Mouse (Mus musculus) retina, adult 2 months (tissue): ENCODE results near the gene Bmf.
"Not testable (repeated sequence)": the region's sequence is repeated elsewhere in the genome, so short reads cannot be mapped to it uniquely, and the experiment has no call there.

Experiments
- DNase-seq: peaks from one replicate; pipeline ENCODE4 v3.0.0-alpha.2; 2012; ENCODE audit warnings: low read depth, low spot score

Bmf gene

DNA sequence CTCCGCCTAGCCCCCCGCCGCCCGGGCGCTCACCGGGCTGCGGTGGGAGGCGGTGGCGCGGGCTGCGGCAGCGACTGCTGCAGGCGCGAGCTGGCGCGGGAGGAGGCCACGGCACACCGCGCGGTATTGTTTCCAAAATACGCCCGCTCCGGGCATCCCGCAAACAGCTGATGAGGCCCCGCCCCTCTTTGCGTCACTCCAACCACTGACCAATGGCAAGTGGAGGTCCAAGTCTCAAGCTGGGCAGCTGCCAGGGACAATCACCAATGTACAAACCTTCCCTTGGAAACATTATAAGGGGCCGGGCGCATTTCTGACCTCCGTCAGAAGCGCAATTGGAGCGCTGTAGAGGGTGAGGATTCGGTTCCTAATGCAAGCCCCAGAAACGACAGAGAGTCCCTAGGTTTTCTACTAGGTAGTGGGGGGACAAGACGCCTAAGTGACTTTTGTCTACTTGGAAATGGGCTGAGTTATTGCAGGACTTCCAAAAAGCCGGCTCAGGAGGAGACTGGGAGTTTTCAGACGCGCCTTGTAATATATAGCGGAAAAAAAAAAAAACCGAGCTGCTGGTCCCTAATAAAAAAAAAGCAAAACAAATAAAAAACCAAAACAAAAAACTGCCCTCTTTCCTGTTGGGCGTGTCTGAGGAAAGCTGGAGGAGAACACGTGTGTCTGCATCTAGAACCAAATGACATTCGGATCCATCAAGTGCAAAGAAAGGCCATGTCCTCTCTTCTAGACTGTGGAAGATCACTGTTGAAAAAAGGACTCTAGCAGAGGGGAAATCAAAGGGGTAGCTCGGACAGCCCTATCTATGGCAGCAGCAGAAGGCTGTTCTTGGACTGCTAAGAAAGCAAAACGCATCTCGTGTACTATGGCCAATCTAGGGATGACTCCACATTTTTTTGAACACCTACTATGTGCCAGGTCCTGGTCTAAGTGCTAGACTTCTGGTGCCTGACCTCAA, at the start of gene Bmf:
Bmf (minus strand) TSS at position 181 of the 967 bp plus-strand sequence.
- DNase-seq = peak; percentile 88

- DNase-seq = no peak
Observed at GRCm38 (mm10) chr2:118599087-118599486, 49.6 kb upstream of the Bmf start.

GRCm38 (mm10) chr2:118597673-118598568, 48.4 kb upstream of the Bmf start, which contains the start of gene Bub1b:
Gene Bub1b (plus strand): TSS chr2:118598211.
- peak; percentile 81 for DNase-seq

DNA sequence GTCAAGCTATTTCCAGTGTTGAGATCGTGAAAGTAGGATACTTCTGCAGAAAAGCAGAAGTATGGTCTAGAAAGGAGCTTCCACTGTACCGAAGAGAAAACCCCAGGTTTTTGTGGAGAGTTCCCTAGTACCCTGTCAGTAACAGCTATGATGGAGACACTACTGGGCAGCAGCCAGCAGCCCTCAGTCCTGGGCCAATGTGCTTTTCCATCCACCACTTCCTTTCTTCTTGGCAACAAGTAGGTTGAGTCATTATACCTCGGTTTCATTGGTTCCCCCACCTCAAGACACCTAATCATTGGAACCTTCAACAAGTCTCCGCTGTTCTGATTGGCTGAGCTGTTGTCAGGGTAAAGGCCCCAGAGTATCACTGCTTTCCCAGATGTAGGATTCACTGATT, 41.6 kb upstream of the Bmf start:
- no peak for DNase-seq

GRCm38 (mm10) chr2:118587686-118588085, 38.2 kb upstream of the Bmf start:
- DNase-seq = no peak

DNA sequence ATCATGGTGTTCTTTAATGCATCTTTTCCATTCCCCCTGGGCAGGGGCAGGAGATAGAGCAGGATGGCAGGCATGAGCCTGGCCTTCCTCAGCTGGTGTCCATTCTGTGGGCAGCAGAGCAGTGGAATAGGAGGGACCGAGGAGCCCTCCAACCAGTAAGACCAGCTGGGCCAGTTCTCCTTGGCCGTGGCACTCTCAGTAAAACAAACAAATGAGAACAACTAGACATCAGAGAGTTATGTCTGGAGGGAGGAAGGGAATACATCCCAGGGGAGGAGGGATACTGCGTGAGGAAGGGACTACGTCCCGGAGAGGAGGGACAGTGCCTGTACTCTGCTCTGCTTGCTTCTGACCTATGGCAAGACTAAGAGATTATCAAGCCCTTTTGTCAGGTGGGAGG, 36.5 kb upstream of the Bmf start:
- no peak for DNase-seq

GRCm38 (mm10) chr2:118573135-118573534, 23.6 kb upstream of the Bmf start:
- no peak for DNase-seq

GRCm38 (mm10) chr2:118572183-118572836, 22.8 kb upstream of the Bmf start:
- DNase-seq = no peak

GRCm38 (mm10) chr2:118570939-118571338, 21.5 kb upstream of the Bmf start:
- no peak for DNase-seq

- no peak for DNase-seq
Observed at GRCm38 (mm10) chr2:118567179-118567578, 17.7 kb upstream of the Bmf start.

GRCm38 (mm10) chr2:118562431-118562830, 12.9 kb upstream of the Bmf start:
- no peak for DNase-seq

GRCm38 (mm10) chr2:118562015-118562414, 12.5 kb upstream of the Bmf start:
- no peak for DNase-seq

DNA sequence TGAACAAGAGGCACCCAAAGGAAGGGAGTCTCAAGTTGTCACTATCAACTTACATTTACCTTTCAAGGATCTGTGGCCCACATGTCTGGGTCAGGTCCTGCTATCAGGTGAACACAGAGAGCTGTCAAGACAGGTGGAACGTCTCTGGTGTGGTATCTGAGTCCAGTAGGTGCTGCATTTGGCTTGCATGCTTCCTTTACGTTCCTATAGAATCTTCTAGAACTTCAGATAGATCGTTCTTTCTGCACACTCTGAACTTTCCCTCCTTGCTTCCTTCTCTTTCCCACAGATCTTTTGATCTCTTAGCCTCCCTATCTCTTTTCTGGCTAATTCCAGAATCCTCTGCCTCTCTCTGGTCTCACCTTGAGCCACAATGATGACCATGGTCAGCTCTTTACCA, 8.9 kb upstream of the Bmf start:
- no peak for DNase-seq

DNA sequence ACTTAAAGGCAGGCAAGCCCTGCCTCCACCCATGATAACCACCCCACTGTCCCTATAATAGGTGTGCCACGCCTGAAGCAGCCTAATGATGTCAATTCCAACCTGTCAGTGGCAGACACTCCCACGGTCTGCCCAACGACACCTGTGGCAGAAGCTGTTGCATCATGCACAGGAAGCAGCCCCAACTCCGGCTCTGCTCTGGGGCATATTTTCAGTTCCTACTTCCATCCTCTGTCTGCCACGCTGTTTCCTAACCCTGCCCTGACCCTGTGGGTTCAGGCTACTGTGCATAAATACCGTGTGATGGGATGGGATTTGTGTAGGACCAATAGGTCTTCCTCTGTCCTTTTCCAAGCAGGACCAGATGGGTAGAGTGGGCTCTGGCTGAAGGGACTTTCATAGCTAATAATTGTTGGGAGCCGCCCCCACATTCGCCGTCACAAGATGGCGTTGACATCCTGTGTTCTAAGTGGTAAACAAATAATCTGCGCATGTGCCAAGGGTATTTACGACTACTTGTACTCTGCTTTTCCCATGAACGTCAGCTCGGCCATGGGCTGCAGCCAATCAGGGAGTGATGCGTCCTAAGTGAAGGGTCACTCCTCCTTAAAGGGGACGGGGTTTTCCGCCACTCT, 5.0 kb upstream of the Bmf start:
- DNase-seq = not testable (repeated sequence)

DNA sequence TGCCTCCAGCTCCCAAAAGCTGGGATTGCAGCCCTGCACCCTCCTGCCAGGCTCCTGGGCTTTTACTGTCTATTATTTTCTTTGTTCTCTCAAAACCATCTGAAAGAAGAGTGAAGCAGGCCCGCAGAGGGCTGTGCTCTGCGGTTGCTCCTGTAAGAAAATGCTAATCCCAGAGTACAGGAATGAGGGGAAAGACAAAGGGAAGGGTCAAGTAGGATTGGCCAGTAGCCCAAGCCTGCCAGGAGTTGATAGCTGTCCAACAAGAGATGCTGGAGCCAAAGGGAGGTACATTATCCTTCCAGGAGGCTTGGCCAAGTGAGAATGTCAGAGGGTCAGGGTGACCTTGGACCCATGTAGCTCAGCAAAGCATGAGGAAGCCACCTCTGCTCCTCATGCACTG, 2.1 kb upstream of the Bmf start:
- no peak for DNase-seq

GRCm38 (mm10) chr2:118548421-118549221, 866 bp downstream of the Bmf start:
- no peak for DNase-seq

DNA sequence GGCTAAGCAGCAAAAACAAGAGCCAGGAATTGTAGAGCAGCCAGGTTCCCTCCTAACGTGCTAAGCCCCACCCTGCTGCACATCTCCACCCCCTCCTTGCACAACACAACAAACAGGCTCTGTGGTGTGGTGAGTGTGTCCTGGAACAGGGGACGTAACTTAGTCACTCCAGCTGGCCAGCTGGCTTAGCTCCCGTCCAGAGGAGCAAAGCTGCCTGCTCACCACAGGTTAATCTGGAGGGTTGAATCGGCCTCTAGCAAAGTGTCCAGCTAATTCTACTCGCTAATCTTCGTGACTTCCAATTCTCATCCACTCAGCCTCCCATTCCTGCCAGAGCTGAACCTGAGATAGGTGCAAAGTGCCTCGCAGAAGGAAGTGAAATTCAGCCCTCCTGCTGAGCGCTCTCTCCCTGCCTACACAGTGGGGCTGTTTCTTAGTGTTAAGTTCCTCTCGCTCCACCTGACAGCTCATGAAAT, 1.9 kb downstream of the Bmf start:
- peak; percentile 69 for DNase-seq

DNA sequence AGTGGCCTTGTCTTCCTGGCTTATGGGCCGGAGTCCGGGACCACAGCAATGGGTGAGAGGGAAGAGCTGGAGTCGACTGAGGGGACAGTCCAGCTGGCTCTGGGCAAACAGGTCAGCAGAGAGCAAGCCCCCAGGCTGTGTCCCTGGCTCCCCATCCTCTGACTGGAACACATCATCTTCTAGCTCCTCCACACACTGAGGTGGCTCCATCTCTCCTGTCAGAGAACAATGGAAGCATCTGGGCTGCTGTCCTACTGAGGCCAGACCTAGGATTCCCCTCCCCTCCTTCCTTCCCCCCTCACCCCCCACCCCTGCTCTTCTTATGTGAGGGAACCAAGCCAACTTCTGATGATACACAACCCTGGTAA, 2.7 kb downstream of the Bmf start:
- no peak for DNase-seq

DNA sequence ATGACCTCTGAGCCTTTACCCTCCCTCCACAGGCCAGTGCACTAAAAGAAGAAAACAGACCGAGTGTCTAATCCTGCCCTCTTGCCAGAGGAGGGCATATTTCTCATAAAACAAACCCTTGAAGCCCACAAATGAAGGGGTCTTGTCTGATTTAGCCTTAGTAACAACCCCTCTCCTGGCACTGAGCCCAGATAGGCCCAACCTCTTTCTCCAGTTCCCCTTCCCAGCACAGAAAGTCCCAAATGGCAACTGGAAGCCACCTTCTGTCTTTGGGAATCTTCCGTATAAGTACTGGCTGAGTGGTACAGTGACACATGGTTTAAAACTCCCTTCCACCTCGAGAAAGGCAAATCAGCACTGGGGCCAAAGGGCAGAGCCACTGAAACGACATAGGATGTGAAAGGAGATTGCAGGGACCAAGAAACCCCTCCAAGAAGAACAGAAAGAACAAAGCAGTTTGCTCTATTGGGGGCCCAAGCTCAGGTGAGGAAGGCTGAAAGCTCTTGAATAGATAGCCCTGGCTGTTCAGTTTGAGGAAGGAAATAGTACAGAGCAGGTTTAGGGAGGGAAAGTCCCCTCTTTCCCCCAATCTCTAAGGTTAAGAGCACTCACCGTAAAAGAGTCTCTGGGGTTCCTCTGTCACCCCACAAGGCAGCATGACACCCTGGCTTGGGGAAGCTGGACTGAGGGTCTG, 3.2 kb downstream of the Bmf start:
- DNase-seq = no peak
